Mouse (Mus musculus) central nervous system, embryonic 14 days (tissue): ENCODE results near the gene Nr2c2ap. TPM values are rescaled to one million over a fixed set of nuclear protein-coding genes. Genes with fewer than 3 reads are reported as not detected.

ENCODE experiments used
- polyA plus RNA-seq: library from polyadenylated mRNA; depleted of rRNA; stranded (reverse); fragments of >200 nt; gene quantifications from 2 replicates; pipeline ENCODE4 v1.2.3, GENCODE M21; 2012; rRNA removed

The Nr2c2ap gene
- polyA plus RNA-seq, result 22.3 and 23.8 TPM in 2 replicates

GRCm38 (mm10) chr8:70131166-70131883 is at the start of gene Nr2c2ap:
Gene Nr2c2ap, plus strand, starts transcription at chr8:70131333.

GRCm38 (mm10) chr8:70083285-70083684 is 47.8 kb upstream of the Nr2c2ap start, which contains the start of gene Hapln4:
Gene Hapln4, plus strand, starts transcription at chr8:70083457.

GRCm38 (mm10) chr8:70120667-70121066 is 10.5 kb upstream of the Nr2c2ap start, which contains the start of gene Ncan:
Gene Ncan, minus strand, starts transcription at chr8:70120873.

GRCm38 (mm10) chr8:70139026-70139857 is 8.1 kb downstream of the Nr2c2ap start, which contains the start of the genes Rfxank, Borcs8 and Mef2b:
Gene Rfxank, minus strand, starts transcription at chr8:70139154.
Gene Borcs8, plus strand, starts transcription at chr8:70139499.
Gene Mef2b, plus strand, starts transcription at chr8:70139711.

GRCm38 (mm10) chr8:70172043-70172681 is 41.0 kb downstream of the Nr2c2ap start, which contains the start of gene Tmem161a:
Gene Tmem161a, plus strand, starts transcription at chr8:70172356.

Other genes starting within 250 kb of the Nr2c2ap start
- gene Cilp2, start 243.6 kb upstream of the Nr2c2ap start, polyA plus RNA-seq, result 3.6 and 4.0 TPM in 2 replicates
- gene Tssk6, start 229.1 kb upstream of the Nr2c2ap start, polyA plus RNA-seq, result 0.35 and 0.53 TPM in 2 replicates
- 111 TPM in 2 replicates for gene Ndufa13, start 228.8 kb upstream of the Nr2c2ap start, polyA plus RNA-seq
- 9.4 and 9.6 TPM in 2 replicates for gene Yjefn3, start 228.6 kb upstream of the Nr2c2ap start, polyA plus RNA-seq
- 37.4 and 38.1 TPM in 2 replicates for gene Gatad2a, start 134.9 kb upstream of the Nr2c2ap start, polyA plus RNA-seq
- 106 and 108 TPM in 2 replicates for gene Mau2, start 88.6 kb upstream of the Nr2c2ap start, polyA plus RNA-seq
- 34.3 TPM in 2 replicates for gene Sugp1, start 88.5 kb upstream of the Nr2c2ap start, polyA plus RNA-seq
- 7.4 and 8.5 TPM in 2 replicates for gene Tm6sf2, start 58.4 kb upstream of the Nr2c2ap start, polyA plus RNA-seq
- 0.36 and 0.43 TPM in 2 replicates for gene Hapln4, start 47.9 kb upstream of the Nr2c2ap start, polyA plus RNA-seq
- 71.2 and 75.0 TPM in 2 replicates for gene Ncan, start 10.5 kb upstream of the Nr2c2ap start, polyA plus RNA-seq
- gene Rfxank, start 7.8 kb downstream of the Nr2c2ap start, polyA plus RNA-seq, result 21.1 and 22.6 TPM in 2 replicates
- 99.4 and 109 TPM in 2 replicates for gene Borcs8, start 8.2 kb downstream of the Nr2c2ap start, polyA plus RNA-seq
- 0.38 and 0.41 TPM in 2 replicates for gene Mef2b, start 8.4 kb downstream of the Nr2c2ap start, polyA plus RNA-seq
- gene Tmem161a, start 41.0 kb downstream of the Nr2c2ap start, polyA plus RNA-seq, result 91.8 and 98.7 TPM in 2 replicates
- gene Slc25a42, start 81.0 kb downstream of the Nr2c2ap start, polyA plus RNA-seq, result 23.3 and 27.3 TPM in 2 replicates
- gene Sugp2, start 102.9 kb downstream of the Nr2c2ap start, polyA plus RNA-seq, result 144 and 152 TPM in 2 replicates
- gene Armc6, start 103.1 kb downstream of the Nr2c2ap start, polyA plus RNA-seq, result 81.8 and 84.9 TPM in 2 replicates
- gene Homer3, start 151.5 kb downstream of the Nr2c2ap start, polyA plus RNA-seq, result 74.1 and 85.3 TPM in 2 replicates
- gene Ddx49, start 171.2 kb downstream of the Nr2c2ap start, polyA plus RNA-seq, result 59.2 and 61.1 TPM in 2 replicates
- gene Cope, start 171.2 kb downstream of the Nr2c2ap start, polyA plus RNA-seq, result 281 and 299 TPM in 2 replicates
- 27.7 and 27.9 TPM in 2 replicates for gene Cers1, start 184.4 kb downstream of the Nr2c2ap start, polyA plus RNA-seq
- gene Gdf1, start 198.5 kb downstream of the Nr2c2ap start, polyA plus RNA-seq, result 13.2 and 14.1 TPM in 2 replicates
- gene Upf1, start 221.9 kb downstream of the Nr2c2ap start, polyA plus RNA-seq, result 26.8 and 30.5 TPM in 2 replicates
- 0.23 and 14.2 TPM in 2 replicates for gene Comp, start 242.2 kb downstream of the Nr2c2ap start, polyA plus RNA-seq